ENCODE assay signal across 8 mouse cellular contexts in genomic region chr1:135429901-135430668, GRCm38 (mm10). TPM values are rescaled to one million over a fixed set of nuclear protein-coding genes. Genes with fewer than 3 reads are reported as not detected.
DNase-seq lines count a peak whose midpoint lies in the region; ATAC-seq lines count a peak whose summit lies in the region.

TSS of gene Ipo9 (minus strand) at chr1:135430499.

- H3K9ac ChIP-seq in hindbrain, embryonic 16.5 days (ENCODE audit: low read depth, low read length): peak within 1 kb of the TSS; percentile 87

- under 1% methylated on average over 65 of the region's 65 CpGs for WGBS in hindbrain, embryonic 16.5 days
- WGBS in macrophage (ENCODE audit: missing documents): under 1% methylated on average over 62 of the region's 65 CpGs

- H3K4me3 ChIP-seq in hindbrain, embryonic 16.5 days (ENCODE audit: low read length): peak within 1 kb of the TSS; percentile 79
- H3K4me3 ChIP-seq in macrophage (ENCODE audit: inconsistent target): peak within 1 kb of the TSS; percentile 93

- ATAC-seq in hindbrain, embryonic 16.5 days: peak; percentile 97

- no peaks in the 10 kb centered on the region for H3K9me3 ChIP-seq in hindbrain, embryonic 16.5 days (ENCODE audit: control insufficient read depth, low read length)

- no peaks in the 10 kb centered on the region for H3K27me3 ChIP-seq in hindbrain, embryonic 16.5 days (replicated peaks; ENCODE audit: control insufficient read depth, insufficient read depth, low read length)

- H3K79me2 ChIP-seq in macrophage (ENCODE audit: inconsistent target): peaks cover 47% of the 10 kb centered on the region

- peaks cover 23% of the 10 kb centered on the region for H3K4me1 ChIP-seq in hindbrain, embryonic 16.5 days (ENCODE audit: control insufficient read depth, insufficient read depth, low read depth, low read length)

- H3K4me2 ChIP-seq in hindbrain, embryonic 16.5 days (ENCODE audit: low read length): peak within 1 kb of the TSS; percentile 76

- peak within 1 kb of the TSS; percentile 93 for H3K27ac ChIP-seq in hindbrain, embryonic 16.5 days (ENCODE audit: low read depth, low read length)
- H3K27ac ChIP-seq in macrophage: peak within 1 kb of the TSS; percentile 78

- peak; percentile 82 for DNase-seq in WW6 (ENCODE audit: low read depth, low spot score)
- peak; percentile 83 to 95 for DNase-seq in cerebellum, postnatal 4 days (ENCODE audit: low spot score in 2 of 2)
- peak; percentile 91 for DNase-seq in gastrocnemius, adult 18-20 months (ENCODE audit: low spot score)
- peak; percentile 93 to 95 for DNase-seq in left cerebral cortex, adult 18-20 months (ENCODE audit: low spot score in 2 of 2)
- DNase-seq in right cerebral cortex, adult 18-20 months: peak; percentile 93
- DNase-seq in urinary bladder, postnatal 10 days (ENCODE audit: low spot score): peak; percentile 70

- no peaks in the 10 kb centered on the region for H3K36me3 ChIP-seq in hindbrain, embryonic 16.5 days (ENCODE audit: control insufficient read depth, insufficient read depth, low read length)
- no peaks in the 10 kb centered on the region for H3K36me3 ChIP-seq in macrophage (ENCODE audit: inconsistent target)

RNA-seq across cellular contexts. Expression of gene Ipo9, which starts in this region (rescaled TPM):
- total RNA-seq in gastrocnemius, adult 18-20 months (2021): 10 to 100 TPM; 20.5 to 26.2 TPM
- polyA plus RNA-seq in hindbrain, embryonic 16.5 days (2015; fragmentation: Nextera tagmentation; extraction: Ambion mirVana): 102 and 109 TPM in 2 replicates
- total RNA-seq in left cerebral cortex, adult 18-20 months (2021): 100 to 1,000 TPM; 172 to 174 TPM
- total RNA-seq in macrophage (2018; cell fraction: chromatin; rRNA removed): 100 to 1,000 TPM in 15 of 26 experiments, 10 to 100 TPM in 11; 46.5 to 197 (median 105) TPM
- 10 to 100 TPM; 13.7 to 27.1 (median 21.6) TPM for total RNA-seq in macrophage (2018; cell fraction: cytosol; rRNA removed)
- total RNA-seq in macrophage (2018; cell fraction: nucleus; rRNA removed): 100 to 1,000 TPM in 1 of 26 experiments, 10 to 100 TPM in 25; 27.3 to 129 (median 55.8) TPM
- polyA plus RNA-seq in macrophage (2018): 19.0 to 33.5 TPM (median 20.9 TPM) in 3 replicates

Comparison
In these comparisons a context has a peak if more than half of its experiments do, and no peak if none do; other contexts are left out.
1. Peak in every context shown above with its lines: DNase-seq, ATAC-seq, H3K4me3 ChIP-seq and H3K27ac ChIP-seq.
2. RNA of gene Ipo9 (total RNA-seq): 172 to 174 TPM in left cerebral cortex, adult 18-20 months; 20.5 to 26.2 TPM in gastrocnemius, adult 18-20 months; every median in the first group is over 4 times any median in the second.